In genomic region chr5:41871164-41871563, GRCm38 (mm10) we compare ENCODE assay signal across 12 mouse cellular contexts. TPM values are rescaled to one million over a fixed set of nuclear protein-coding genes. Genes with fewer than 3 reads are reported as not detected.
DNase-seq lines count a peak whose midpoint lies in the region; ATAC-seq lines count a peak whose summit lies in the region.
"Had no signal": no experiment of that assay in that cellular context is flagged by ENCODE, and none has a peak within 500 bp of the region (broad histone marks: within the 10 kb centered on the region; RNA-seq: fewer than 3 reads in every experiment).

No protein-coding gene starts in this region.

- no peaks in the 10 kb centered on the region for H3K9me3 ChIP-seq in forebrain, embryonic 13.5 days (replicated peaks)
- peaks cover 10% of the 10 kb centered on the region for H3K9me3 ChIP-seq in forebrain, embryonic 10.5 days
- H3K9me3 ChIP-seq: kidney, embryonic 15.5 days had no signal

- H3K36me3 ChIP-seq in forebrain, embryonic 13.5 days (ENCODE audit: poor library complexity, severe bottlenecking): no peaks in the 10 kb centered on the region
- no peaks in the 10 kb centered on the region for H3K36me3 ChIP-seq in forebrain, embryonic 10.5 days (replicated peaks)
- H3K36me3 ChIP-seq: kidney, embryonic 15.5 days had no signal

- H3K27ac ChIP-seq in forebrain, embryonic 13.5 days: no peak overlapping the region
- H3K27ac ChIP-seq in forebrain, embryonic 10.5 days: no peak overlapping the region
- H3K27ac ChIP-seq: kidney, embryonic 15.5 days had no signal

- no peak overlapping the region for H3K4me2 ChIP-seq in forebrain, embryonic 13.5 days
- H3K4me2 ChIP-seq: kidney, embryonic 15.5 days had no signal

- intact Hi-C loops in left cerebral cortex, postnatal 4 days (cut with DNase I): no loop called here
- intact Hi-C loops in left cerebral cortex, postnatal 36 days (cut with DNase I): no loop called here

- no peaks in the 10 kb centered on the region for H3K4me1 ChIP-seq in forebrain, embryonic 13.5 days
- no peaks in the 10 kb centered on the region for H3K4me1 ChIP-seq in forebrain, embryonic 10.5 days
- H3K4me1 ChIP-seq: kidney, embryonic 15.5 days had no signal

- ATAC-seq in forebrain, embryonic 13.5 days: peak; percentile 68
- no peak for ATAC-seq in megakaryocyte progenitor cell, adult 5-6 weeks (replicated peaks; ENCODE audit: poor library complexity)

- 62% methylated on average over 2 of the region's 2 CpGs for WGBS in forebrain, embryonic 13.5 days
- WGBS in forebrain, embryonic 10.5 days: 89% methylated on average over 2 of the region's 2 CpGs

- H3K4me3 ChIP-seq in forebrain, embryonic 13.5 days: no peak overlapping the region
- no peak overlapping the region for H3K4me3 ChIP-seq in forebrain, embryonic 10.5 days
- H3K4me3 ChIP-seq: kidney, embryonic 15.5 days had no signal

- H3K9ac ChIP-seq in forebrain, embryonic 13.5 days: no peak overlapping the region
- H3K9ac ChIP-seq: kidney, embryonic 15.5 days had no signal

- DNase-seq in forebrain, embryonic 10.5 days (ENCODE audit: extremely low spot score, low spot score): no peak
- peak; percentile 40 for DNase-seq in left cerebral cortex, postnatal 4 days
- DNase-seq in left cerebral cortex, postnatal 36 days (ENCODE audit: low spot score in 2 of 2): no peak
- peak; percentile 88 for DNase-seq in cerebellum, adult 9-10 months
- peak; percentile 15 to 78 for DNase-seq in layer of hippocampus, postnatal 14 days (ENCODE audit: low spot score in 2 of 2)
- no peak for DNase-seq in gastrocnemius, postnatal 10 days
- DNase-seq: adrenal gland, postnatal 25 days; heart, postnatal 14 days; thymus, postnatal 14 days had no signal

- no peaks in the 10 kb centered on the region for H3K27me3 ChIP-seq in forebrain, embryonic 13.5 days
- H3K27me3 ChIP-seq in forebrain, embryonic 10.5 days (ENCODE audit: poor library complexity, severe bottlenecking): no peaks in the 10 kb centered on the region
- H3K27me3 ChIP-seq: kidney, embryonic 15.5 days had no signal

RNA-seq across cellular contexts. Expression of gene Bod1l, which starts 27.0 kb away (rescaled TPM):
- polyA plus RNA-seq in forebrain, embryonic 13.5 days (2015; fragmentation: Nextera tagmentation; extraction: Ambion mirVana): 28.9 and 29.6 TPM in 2 replicates
- polyA plus RNA-seq in forebrain, embryonic 10.5 days (2016; fragmentation: Nextera tagmentation; extraction: Ambion mirVana): 17.2 and 18.1 TPM in 2 replicates
- 10 to 100 TPM; 32.0 to 32.2 TPM for total RNA-seq in left cerebral cortex, postnatal 4 days (2021)
- 10 to 100 TPM; 33.5 to 43.0 TPM for total RNA-seq in left cerebral cortex, postnatal 36 days (2021)
- total RNA-seq in layer of hippocampus, postnatal 14 days (2021): 10 to 100 TPM; 36.2 to 37.9 TPM
- 10 to 100 TPM; 14.9 to 18.6 TPM for total RNA-seq in gastrocnemius, postnatal 10 days (2021)
- total RNA-seq in megakaryocyte progenitor cell, adult 5-6 weeks (2015): 34.4 and 38.1 TPM in 2 replicates
- total RNA-seq in megakaryocyte progenitor cell, adult 5-6 weeks (2017): 31.5 and 42.6 TPM in 2 replicates

Comparison
In these comparisons a context has a peak if more than half of its experiments do, and no peak if none do; other contexts are left out.
1. DNase-seq: peak in left cerebral cortex, postnatal 4 days (single experiment), cerebellum, adult 9-10 months (single experiment) and layer of hippocampus, postnatal 14 days (2 of 2); none in forebrain, embryonic 10.5 days (single experiment), left cerebral cortex, postnatal 36 days (0 of 2) and gastrocnemius, postnatal 10 days (single experiment).